Mouse (Mus musculus) lung, adult 2 months (tissue): ENCODE results near the gene 1700086D15Rik.

ENCODE experiments used
- CTCF ChIP-seq: fragments of 200-500 bp; IDR thresholded peaks from 2 replicates; pipeline ENCODE4 v1.5.1; 2011; ENCODE audit warnings: mild to moderate bottlenecking, low read length, control low read depth; ENCODE audit not compliant: insufficient read depth
- POLR2A ChIP-seq: fragments of 200-500 bp; IDR thresholded peaks from 2 replicates; pipeline ENCODE4 v1.6.1; 2011; ENCODE audit warnings: low read depth, mild to moderate bottlenecking, control low read depth, low read length, borderline replicate concordance; ENCODE audit errors: extremely low read depth

- TF ChIP-seq POLR2A, result no peak
- no peak for TF ChIP-seq CTCF
Measured at GRCm38 (mm10) chr11:65111651-65112050, 48.0 kb downstream of the 1700086D15Rik start.
